Mouse (Mus musculus) WW6 (cell line): ENCODE measurements around the gene Zdhhc14.

Experiments used
- DNase-seq: peaks from one replicate; pipeline ENCODE4 v3.0.0-alpha.2; 2013; ENCODE audit warnings: low read depth, low spot score

Gene Zdhhc14

GRCm38 (mm10) chr17:5554573-5554972 is 62.2 kb downstream of the Zdhhc14 start:
- DNase-seq, result no peak

GRCm38 (mm10) chr17:5556568-5556967 is 64.2 kb downstream of the Zdhhc14 start:
- DNase-seq, result no peak

- no peak for DNase-seq
These were observed 67.9 kb downstream of the Zdhhc14 start for GRCm38 (mm10) chr17:5560212-5560611.

- DNase-seq, result no peak
These were observed 70.8 kb downstream of the Zdhhc14 start for GRCm38 (mm10) chr17:5563108-5563507.

DNA sequence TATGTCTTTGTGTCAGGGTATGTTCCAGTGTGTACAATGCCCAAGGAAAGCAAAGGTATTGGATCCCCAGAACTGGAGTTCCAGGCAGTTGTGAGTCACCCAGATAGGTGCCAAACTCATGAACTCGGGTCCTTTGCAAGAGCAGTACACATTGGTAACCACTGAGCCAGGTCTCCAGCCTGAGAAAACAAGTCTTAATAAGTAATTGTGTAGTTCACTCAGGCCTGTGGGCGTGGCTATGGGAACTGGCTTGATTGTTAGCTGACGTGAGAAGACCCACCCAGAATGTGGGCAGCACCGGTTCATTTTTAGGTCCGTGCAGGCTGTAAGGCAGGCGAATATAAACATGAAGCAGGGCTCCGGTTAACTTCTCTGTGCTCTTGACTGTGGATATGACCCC is 73.6 kb downstream of the Zdhhc14 start:
- DNase-seq, result no peak

- DNase-seq, result no peak
These were observed 75.6 kb downstream of the Zdhhc14 start for GRCm38 (mm10) chr17:5567943-5568342.

DNA sequence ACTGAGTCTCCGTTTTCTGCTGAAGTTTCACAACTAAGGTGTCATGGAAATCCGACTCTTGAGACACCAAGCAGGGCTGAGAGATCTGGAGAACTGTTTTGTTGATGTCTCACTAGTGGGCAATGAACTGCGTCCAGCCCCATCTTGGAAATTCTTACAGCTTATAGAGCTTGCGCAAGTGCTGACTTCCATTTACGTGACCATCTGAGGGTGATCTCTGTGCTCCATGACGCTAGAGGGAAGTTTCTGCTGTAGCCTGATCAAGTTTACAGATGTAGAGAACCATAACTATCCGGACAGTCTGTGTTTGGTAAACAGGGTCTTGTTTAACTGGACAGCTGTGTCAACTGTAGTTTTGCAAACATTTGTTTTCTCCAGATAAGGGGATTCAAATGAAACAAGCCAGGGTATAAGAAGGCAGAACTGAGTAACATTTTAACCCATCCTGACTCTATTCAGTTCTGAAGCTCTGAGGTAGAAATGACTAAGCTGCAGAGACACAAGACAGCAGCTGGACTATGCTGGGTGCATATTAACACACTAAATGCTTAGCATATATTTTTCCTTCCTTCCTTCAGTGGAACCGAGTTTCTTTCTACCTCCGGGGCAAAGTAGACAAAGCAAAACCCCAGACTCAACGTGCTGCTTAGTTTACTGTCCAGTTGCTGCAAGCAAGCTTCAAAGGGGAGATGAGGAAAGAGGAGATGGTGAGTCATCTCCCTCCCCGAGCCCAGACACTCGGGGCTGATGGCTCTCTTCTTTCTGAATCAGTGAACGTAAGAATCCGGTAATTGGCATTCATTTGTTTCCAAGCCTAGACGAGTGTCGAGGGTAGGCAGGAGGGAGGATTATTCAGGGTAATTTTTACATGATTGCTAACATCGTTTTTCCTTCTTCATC is 77.0 kb downstream of the Zdhhc14 start:
- DNase-seq, result no peak

DNA sequence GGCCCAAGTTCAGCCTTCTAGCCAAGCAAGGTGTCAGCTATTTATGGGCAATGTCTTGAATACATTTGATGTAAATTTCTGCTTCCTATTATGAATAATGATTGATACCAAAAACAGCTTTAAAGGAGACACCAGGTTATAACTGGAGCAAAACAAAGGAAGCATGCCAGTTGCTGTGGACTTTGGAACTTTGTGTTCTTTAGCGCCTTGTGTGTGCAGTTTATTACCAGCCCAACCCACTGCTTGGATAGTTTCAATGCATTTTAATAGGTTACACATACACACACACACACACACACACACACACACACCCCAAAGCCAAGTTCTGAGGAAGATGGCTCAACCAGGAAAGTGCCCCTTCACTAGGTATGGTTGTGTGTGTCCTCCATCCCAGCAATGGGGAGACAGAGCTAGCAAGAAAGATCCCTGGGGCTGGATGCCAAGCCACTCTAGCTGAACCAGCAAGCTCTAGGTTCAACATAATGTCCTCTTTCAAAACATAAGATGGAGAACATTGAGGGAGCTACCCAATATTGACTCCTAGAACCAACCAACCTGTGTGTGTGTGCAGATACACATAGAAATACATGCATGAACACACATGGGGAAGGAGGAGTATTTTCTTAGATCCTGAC is 79.9 kb downstream of the Zdhhc14 start:
- no peak for DNase-seq

DNA sequence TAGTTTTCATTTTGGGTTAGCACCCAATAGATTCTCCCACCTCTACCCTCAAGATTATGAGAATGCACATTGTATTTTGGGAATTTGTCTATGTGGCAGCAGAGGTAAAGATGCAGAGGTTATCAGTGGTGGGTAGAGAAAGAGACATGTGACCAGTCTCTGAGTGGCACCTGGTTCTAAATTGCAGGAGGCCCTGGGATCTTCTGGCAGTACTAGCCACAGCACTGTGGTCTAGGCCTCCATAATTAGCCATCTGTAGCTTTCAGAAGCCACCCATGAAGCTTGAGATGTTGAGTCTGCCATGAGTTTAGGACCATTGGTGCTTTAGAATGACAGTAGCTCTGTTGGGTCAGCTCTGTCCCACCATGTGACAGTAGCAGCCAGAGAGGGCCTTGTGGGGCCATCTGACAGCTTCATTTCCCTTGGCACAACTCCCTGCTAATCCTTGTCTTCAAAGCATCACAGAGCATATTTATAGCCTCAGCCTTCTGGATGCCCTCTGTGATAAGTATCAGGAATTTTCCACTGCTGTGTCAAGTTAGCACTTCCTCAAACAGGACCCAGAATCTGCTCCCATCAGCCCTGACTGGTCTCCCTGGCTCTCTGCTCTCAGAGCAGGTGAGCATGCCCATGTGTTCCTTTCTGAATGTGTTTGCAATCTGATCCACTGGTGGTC is 80.5 kb downstream of the Zdhhc14 start:
- DNase-seq, result no peak

- no peak for DNase-seq
These were observed 82.3 kb downstream of the Zdhhc14 start for GRCm38 (mm10) chr17:5574672-5575071.

DNA sequence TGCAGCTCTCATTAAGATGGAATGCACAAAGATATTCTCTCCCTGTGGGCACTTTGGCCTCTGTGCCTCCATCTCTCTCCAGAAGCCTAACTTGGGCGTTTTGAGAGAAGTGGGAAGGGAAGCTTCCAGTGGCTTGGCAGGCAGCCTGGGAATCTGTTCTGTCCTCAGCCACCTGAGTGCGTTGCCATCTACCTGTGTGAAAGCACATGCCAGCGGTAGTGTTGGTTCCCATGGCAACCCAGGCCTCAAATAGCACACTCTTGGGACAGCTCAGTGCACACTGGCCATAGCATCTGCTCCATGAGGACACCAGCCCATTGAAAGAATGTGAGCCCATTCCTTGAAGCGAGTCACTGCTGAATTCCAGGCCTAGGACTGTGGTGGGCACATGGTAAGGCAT is 83.2 kb downstream of the Zdhhc14 start:
- no peak for DNase-seq

GRCm38 (mm10) chr17:5582232-5582631 is 89.9 kb downstream of the Zdhhc14 start:
- no peak for DNase-seq

DNA sequence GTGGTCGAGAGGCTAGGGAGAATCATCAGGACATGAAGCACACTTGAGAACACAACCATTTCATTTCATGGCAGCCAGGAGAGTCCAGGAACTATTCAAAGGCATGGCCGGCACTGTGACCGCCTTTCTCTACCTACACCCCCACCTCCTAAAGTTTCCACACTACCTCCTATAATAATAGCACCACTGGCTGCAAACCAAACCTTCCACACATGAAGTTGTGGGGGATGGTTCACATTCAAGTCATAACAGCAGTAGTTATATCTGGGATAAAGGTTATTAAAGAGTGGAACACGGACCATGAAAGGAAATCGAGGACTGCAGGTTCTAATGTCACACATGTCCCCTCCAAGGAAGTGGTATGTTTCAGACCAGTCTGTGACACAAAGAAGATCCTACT is 90.6 kb downstream of the Zdhhc14 start:
- DNase-seq, result no peak

- DNase-seq, result no peak
These were observed 91.3 kb downstream of the Zdhhc14 start for GRCm38 (mm10) chr17:5583472-5584145.

DNA sequence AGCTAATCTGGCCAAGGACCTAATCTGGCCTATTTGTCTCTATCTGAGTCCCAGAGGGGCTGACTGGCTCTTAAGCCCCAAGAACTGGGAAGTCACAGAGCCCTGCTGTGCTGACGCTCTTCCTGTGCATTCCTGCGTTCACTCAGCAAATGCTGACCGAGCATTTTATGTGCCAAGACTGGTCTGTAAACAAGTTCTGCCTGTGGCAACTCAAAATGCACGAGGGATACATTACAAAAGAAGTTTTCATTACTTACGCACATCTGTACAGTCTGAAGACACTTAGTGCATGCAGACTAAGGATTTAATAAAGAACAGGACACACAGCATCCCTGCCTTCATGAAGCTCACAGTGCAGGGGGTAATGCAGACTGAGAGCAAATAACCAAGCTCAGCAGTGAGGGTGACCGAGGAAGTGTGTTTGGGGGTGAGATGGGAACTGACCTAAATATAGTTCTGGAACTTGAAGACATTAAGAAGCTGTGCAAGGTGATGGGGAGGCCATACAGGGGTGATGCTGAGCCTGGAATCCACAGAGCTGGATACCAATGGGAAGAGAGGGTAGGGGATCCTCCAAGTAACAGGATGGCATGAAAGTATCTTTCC is 99.3 kb downstream of the Zdhhc14 start:
- DNase-seq, result no peak

- no peak for DNase-seq
These were observed 100.7 kb downstream of the Zdhhc14 start for GRCm38 (mm10) chr17:5593071-5593470.

GRCm38 (mm10) chr17:5595068-5595467 is 102.7 kb downstream of the Zdhhc14 start:
- DNase-seq, result no peak

- no peak for DNase-seq
These were observed 104.1 kb downstream of the Zdhhc14 start for GRCm38 (mm10) chr17:5596490-5596889.

DNA sequence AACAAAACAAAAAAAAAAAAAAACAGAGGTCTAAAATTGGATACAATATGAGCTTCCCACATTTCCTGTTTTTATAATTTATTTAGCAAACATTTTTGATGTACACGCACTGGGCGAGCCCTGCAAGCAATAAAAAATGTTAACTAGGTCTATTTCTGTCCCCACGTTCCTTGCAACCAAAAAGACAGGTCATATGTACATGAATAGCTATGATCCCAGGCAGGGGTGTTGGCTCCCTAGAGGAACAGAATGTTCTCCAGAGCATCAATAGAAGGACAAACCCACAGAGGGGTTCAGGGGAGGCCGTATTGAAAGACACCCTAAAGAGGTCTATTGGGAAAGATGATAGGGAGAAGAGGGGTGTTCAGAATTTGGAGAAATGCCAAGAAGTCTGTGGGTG is 106.6 kb downstream of the Zdhhc14 start:
- no peak for DNase-seq

DNA sequence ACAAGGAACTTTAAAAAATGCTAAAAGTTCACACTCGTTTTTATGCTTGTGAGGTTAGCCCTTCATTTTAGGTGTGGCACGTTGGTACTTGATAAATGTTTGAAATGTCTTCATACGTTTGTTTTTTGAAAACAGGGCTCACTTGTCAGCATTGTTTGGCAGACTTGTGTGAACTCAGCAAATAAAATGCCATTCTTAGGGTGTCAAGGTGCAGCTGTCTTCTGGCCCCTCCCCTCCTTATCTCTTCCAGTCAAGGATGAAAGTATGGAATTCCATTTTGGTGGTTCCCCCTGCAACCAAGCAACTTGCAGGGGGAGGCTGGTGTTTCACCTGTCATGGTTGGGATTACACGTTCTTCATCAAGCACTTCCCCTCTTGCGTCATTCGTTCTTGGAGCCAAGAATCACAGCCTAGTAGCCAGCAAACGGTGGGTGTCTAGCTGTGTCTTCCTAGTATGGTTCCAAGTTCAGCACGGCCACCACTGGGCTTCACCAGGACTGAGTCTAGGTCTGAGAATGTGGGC is 108.2 kb downstream of the Zdhhc14 start:
- no peak for DNase-seq

- DNase-seq, result no peak
These were observed 109.6 kb downstream of the Zdhhc14 start for GRCm38 (mm10) chr17:5601953-5602352.
